Mouse (Mus musculus) heart, embryonic 13.5 days (tissue): Measurements from ENCODE around the gene Dlgap1. TPM values are rescaled to one million over a fixed set of nuclear protein-coding genes. Genes with fewer than 3 reads are reported as not detected.

Experiments used
- ATAC-seq: fragments of 200-750 bp; cut with Nextera tagmentation; 2 replicates; pipeline ENCODE4 v1.8.0; 2017; ENCODE audit warnings: moderate TSS enrichment; ENCODE audit not compliant: insufficient number of reproducible peaks, low FRiP score, low TSS enrichment; ENCODE audit errors: extremely low read depth
- H3K27ac ChIP-seq: fragments of 300-500 bp; sonication (generic); replicated peaks from 2 replicates; pipeline ENCODE4 v1.5.1; 2015; ENCODE audit warnings: moderate library complexity, mild to moderate bottlenecking, inconsistent platforms
- H3K27me3 ChIP-seq: fragments of 300-500 bp; sonication (generic); replicated peaks from 2 replicates; pipeline ENCODE4 v1.6.1; 2015; ENCODE audit warnings: mild to moderate bottlenecking, inconsistent platforms
- H3K36me3 ChIP-seq: fragments of 300-500 bp; sonication (generic); 2 replicates; pipeline ENCODE4 v1.6.1; 2015; ENCODE audit warnings: mild to moderate bottlenecking, inconsistent platforms
- H3K4me1 ChIP-seq: fragments of 300-500 bp; sonication (generic); 2 replicates; pipeline ENCODE4 v1.6.1; 2015; ENCODE audit warnings: inconsistent platforms
- H3K4me2 ChIP-seq: fragments of 300-500 bp; sonication (generic); 2 replicates; pipeline ENCODE4 v1.6.1; 2015; ENCODE audit warnings: inconsistent platforms, mild to moderate bottlenecking, moderate library complexity
- H3K4me3 ChIP-seq: fragments of 300-500 bp; sonication (generic); 2 replicates; pipeline ENCODE4 v1.5.1; 2015; ENCODE audit warnings: moderate library complexity, mild to moderate bottlenecking, inconsistent platforms
- H3K9ac ChIP-seq: fragments of 300-500 bp; sonication (generic); 2 replicates; pipeline ENCODE4 v1.6.1; 2015; ENCODE audit warnings: inconsistent platforms, mild to moderate bottlenecking, moderate library complexity
- H3K9me3 ChIP-seq: fragments of 300-500 bp; sonication (generic); 2 replicates; pipeline ENCODE4 v1.6.1; 2016; ENCODE audit warnings: inconsistent platforms
- WGBS: fragments of 180-500 bp; shearing (Covaris S2); methylation state at CpG from one replicate; pipeline ENCODE4 v1.1.7; 2015; ENCODE audit warnings: mixed read lengths; 5-methylcytosine and 5-hydroxymethylcytosine counted together
- polyA plus RNA-seq: library from polyadenylated mRNA; unstranded; fragments of >200 nt; fragmentation: Nextera tagmentation; extraction: Ambion mirVana; gene quantifications from 2 replicates; pipeline ENCODE4 v1.2.1, GENCODE M21; 2015

Dlgap1 gene
- polyA plus RNA-seq, 1 experiment from 2014 or later: 0.40 TPM

- Histone ChIP-seq H3K4me1 (no peaks in the 10 kb centered on the region), H3K27me3 (no peaks in the 10 kb centered on the region), H3K4me3 (no peak overlapping the region), H3K4me2 (no peak overlapping the region), H3K9me3 (no peaks in the 10 kb centered on the region), H3K9ac (no peak overlapping the region), H3K27ac (no peak overlapping the region), H3K36me3 (no peaks in the 10 kb centered on the region)
- 72% methylated on average over 4 of the region's 4 CpGs for WGBS
- ATAC-seq: no peak
Observed at GRCm38 (mm10) chr17:70347403-70347802, 378.5 kb downstream of the Dlgap1 start.

- Histone ChIP-seq H3K4me3 (no peak overlapping the region), H3K4me2 (no peak overlapping the region), H3K9ac (no peak overlapping the region), H3K9me3 (no peaks in the 10 kb centered on the region), H3K27me3 (no peaks in the 10 kb centered on the region), H3K36me3 (no peaks in the 10 kb centered on the region), H3K4me1 (no peaks in the 10 kb centered on the region), H3K27ac (no peak overlapping the region)
- 78% methylated on average over 3 of the region's 3 CpGs for WGBS
- ATAC-seq: no peak
Observed at GRCm38 (mm10) chr17:70363561-70363960, 394.7 kb downstream of the Dlgap1 start.

GRCm38 (mm10) chr17:70363971-70364370 is 395.1 kb downstream of the Dlgap1 start:
- Histone ChIP-seq H3K27ac (no peak overlapping the region), H3K27me3 (no peaks in the 10 kb centered on the region), H3K4me2 (no peak overlapping the region), H3K9ac (no peak overlapping the region), H3K4me3 (no peak overlapping the region), H3K36me3 (no peaks in the 10 kb centered on the region), H3K9me3 (no peaks in the 10 kb centered on the region), H3K4me1 (no peaks in the 10 kb centered on the region)
- ATAC-seq: no peak
- WGBS: 61% methylated on average over 1 of the region's 1 CpGs

- ATAC-seq: no peak
Observed at GRCm38 (mm10) chr17:70369124-70369523, 400.3 kb downstream of the Dlgap1 start.

GRCm38 (mm10) chr17:70377020-70377419 is 408.1 kb downstream of the Dlgap1 start:
- Histone ChIP-seq H3K27ac (no peak overlapping the region), H3K9ac (no peak overlapping the region), H3K9me3 (no peaks in the 10 kb centered on the region), H3K4me1 (no peaks in the 10 kb centered on the region), H3K27me3 (no peaks in the 10 kb centered on the region), H3K36me3 (no peaks in the 10 kb centered on the region), H3K4me3 (no peak overlapping the region), H3K4me2 (no peak overlapping the region)
- WGBS: 54% methylated on average over 4 of the region's 4 CpGs
- no peak for ATAC-seq

More at GRCm38 (mm10) chr17:70369124-70369523, 400.3 kb downstream of the Dlgap1 start:
- Histone ChIP-seq H3K27ac (no peak overlapping the region), H3K9ac (no peak overlapping the region), H3K36me3 (no peaks in the 10 kb centered on the region), H3K4me3 (no peak overlapping the region), H3K4me1 (no peaks in the 10 kb centered on the region), H3K4me2 (no peak overlapping the region), H3K27me3 (no peaks in the 10 kb centered on the region), H3K9me3 (no peaks in the 10 kb centered on the region)
- WGBS: 65% methylated on average over 3 of the region's 3 CpGs

GRCm38 (mm10) chr17:70388447-70388846 is 419.6 kb downstream of the Dlgap1 start:
- Histone ChIP-seq H3K27me3 (no peaks in the 10 kb centered on the region), H3K4me1 (no peaks in the 10 kb centered on the region), H3K27ac (no peak overlapping the region), H3K4me3 (no peak overlapping the region), H3K9me3 (0 out of 2 replicates have a peak, but pooled peaks cover 5% of the 10 kb centered on the region), H3K36me3 (no peaks in the 10 kb centered on the region), H3K4me2 (no peak overlapping the region), H3K9ac (no peak overlapping the region)
- 93% methylated on average over 1 of the region's 1 CpGs for WGBS
- ATAC-seq: no peak

- Histone ChIP-seq H3K9me3 (no peaks in the 10 kb centered on the region), H3K4me3 (no peak overlapping the region), H3K27me3 (no peaks in the 10 kb centered on the region), H3K27ac (no peak overlapping the region), H3K9ac (no peak overlapping the region), H3K4me2 (no peak overlapping the region), H3K36me3 (no peaks in the 10 kb centered on the region), H3K4me1 (0 out of 2 replicates have a peak, but pooled peaks cover 5% of the 10 kb centered on the region)
- 46% methylated on average over 3 of the region's 3 CpGs for WGBS
- ATAC-seq: no peak
Observed at GRCm38 (mm10) chr17:70397220-70397619, 428.3 kb downstream of the Dlgap1 start.

GRCm38 (mm10) chr17:70397708-70398107 is 428.8 kb downstream of the Dlgap1 start:
- no peak overlapping the region for H3K4me3 ChIP-seq
- WGBS: 48% methylated on average over 8 of the region's 8 CpGs
- H3K4me1 ChIP-seq: 0 out of 2 replicates have a peak, but pooled peaks cover 5% of the 10 kb centered on the region
- no peaks in the 10 kb centered on the region for H3K36me3 ChIP-seq
- no peak overlapping the region for H3K27ac ChIP-seq
- no peaks in the 10 kb centered on the region for H3K27me3 ChIP-seq
- no peak for ATAC-seq
- H3K4me2 ChIP-seq: no peak overlapping the region
- H3K9ac ChIP-seq: no peak overlapping the region
- H3K9me3 ChIP-seq: no peaks in the 10 kb centered on the region

GRCm38 (mm10) chr17:70401909-70402308 is 433.0 kb downstream of the Dlgap1 start:
- no peak for ATAC-seq
- 45% methylated on average over 2 of the region's 2 CpGs for WGBS

GRCm38 (mm10) chr17:70403750-70404149 is 434.9 kb downstream of the Dlgap1 start:
- 42% methylated on average over 10 of the region's 10 CpGs for WGBS
- Histone ChIP-seq H3K36me3 (no peaks in the 10 kb centered on the region), H3K4me3 (no peak overlapping the region), H3K4me1 (no peaks in the 10 kb centered on the region), H3K4me2 (no peak overlapping the region), H3K27ac (no peak overlapping the region), H3K9me3 (no peaks in the 10 kb centered on the region), H3K27me3 (no peaks in the 10 kb centered on the region), H3K9ac (no peak overlapping the region)
- no peak for ATAC-seq

More at GRCm38 (mm10) chr17:70401909-70402308, 433.0 kb downstream of the Dlgap1 start:
- Histone ChIP-seq H3K4me1 (0 out of 2 replicates have a peak, but pooled peaks cover 5% of the 10 kb centered on the region), H3K9me3 (no peaks in the 10 kb centered on the region), H3K9ac (no peak overlapping the region), H3K4me2 (no peak overlapping the region), H3K4me3 (no peak overlapping the region), H3K36me3 (no peaks in the 10 kb centered on the region), H3K27me3 (no peaks in the 10 kb centered on the region), H3K27ac (no peak overlapping the region)

- no peaks in the 10 kb centered on the region for H3K9me3 ChIP-seq
- H3K4me2 ChIP-seq: no peak overlapping the region
- H3K4me3 ChIP-seq: no peak overlapping the region
- H3K36me3 ChIP-seq: no peaks in the 10 kb centered on the region
- H3K4me1 ChIP-seq: no peaks in the 10 kb centered on the region
- H3K9ac ChIP-seq: no peak overlapping the region
- WGBS: 84% methylated on average over 3 of the region's 3 CpGs
- no peaks in the 10 kb centered on the region for H3K27me3 ChIP-seq
- ATAC-seq: no peak
- H3K27ac ChIP-seq: no peak overlapping the region
Observed at GRCm38 (mm10) chr17:70414202-70414601, 445.3 kb downstream of the Dlgap1 start.

- no peaks in the 10 kb centered on the region for H3K36me3 ChIP-seq
- no peaks in the 10 kb centered on the region for H3K27me3 ChIP-seq
- no peak overlapping the region for H3K27ac ChIP-seq
- H3K4me1 ChIP-seq: peaks cover 4% of the 10 kb centered on the region; the same call in 1 of the 2 replicates
- ATAC-seq: no peak
- WGBS: 75% methylated on average over 9 of the region's 9 CpGs
- H3K9me3 ChIP-seq: no peaks in the 10 kb centered on the region
- H3K4me3 ChIP-seq: no peak overlapping the region
- no peak overlapping the region for H3K4me2 ChIP-seq
- H3K9ac ChIP-seq: no peak overlapping the region
Observed at GRCm38 (mm10) chr17:70427866-70428265, 459.0 kb downstream of the Dlgap1 start.
